Mouse (Mus musculus) ES-E14 (cell line): ENCODE data around the gene Magi2. TPM values are rescaled to one million over a fixed set of nuclear protein-coding genes. Genes with fewer than 3 reads are reported as not detected.

ENCODE experiments used
- DNase-seq: peaks from one replicate; pipeline ENCODE4 v3.0.0-alpha.2; 2013; ENCODE audit warnings: low read depth, low spot score
- H3K27ac ChIP-seq: 2 replicates; pipeline ENCODE4 v1.5.1; 2012; ENCODE audit warnings: low read depth, mild to moderate bottlenecking, low read length, moderate library complexity, mixed read lengths; ENCODE audit not compliant: poor library complexity, insufficient read depth, severe bottlenecking
- H3K36me3 ChIP-seq: 2 replicates; pipeline ENCODE4 v1.6.1; 2012; ENCODE audit warnings: mild to moderate bottlenecking, low read length, moderate library complexity, mixed read lengths; ENCODE audit not compliant: control insufficient read depth, poor library complexity, insufficient read depth, severe bottlenecking
- H3K4me1 ChIP-seq, 2 experiments: fragments of 150-350 bp in 1 of 2; sonication (generic) in 1 of 2; 2 replicates each; pipeline ENCODE4 v1.6.1; 2012; ENCODE audit warnings: low read length in 2 of 2, mild to moderate bottlenecking in 1 of 2, mixed read lengths in 1 of 2; ENCODE audit not compliant: control insufficient read depth in 2 of 2, insufficient read depth in 2 of 2, poor library complexity in 1 of 2
- H3K4me3 ChIP-seq, 2 experiments: fragments of 150-350 bp in 1 of 2; sonication (generic) in 1 of 2; 2 replicates each; pipeline ENCODE4 v1.5.1; 2012; ENCODE audit warnings: low read length in 2 of 2, low read depth in 1 of 2, mild to moderate bottlenecking in 1 of 2, mixed read lengths in 1 of 2; ENCODE audit not compliant: insufficient read depth in 1 of 2, poor library complexity in 1 of 2, severe bottlenecking in 1 of 2
- H3K9ac ChIP-seq: 2 replicates; pipeline ENCODE4 v1.6.1; 2012; ENCODE audit warnings: low read depth, mild to moderate bottlenecking, low read length, mixed read lengths; ENCODE audit not compliant: poor library complexity, insufficient read depth, severe bottlenecking
- H3K9me3 ChIP-seq: fragments of 150-350 bp; sonication (generic); 2 replicates; pipeline ENCODE4 v1.6.1; 2012; ENCODE audit warnings: low read depth, mild to moderate bottlenecking, low read length; ENCODE audit not compliant: control insufficient read depth, insufficient read depth
- CHD2 ChIP-seq: IDR thresholded peaks from 2 replicates; pipeline ENCODE4 v1.6.1; 2014; ENCODE audit warnings: mild to moderate bottlenecking, low read depth, low read length, inconsistent platforms
- HCFC1 ChIP-seq: IDR thresholded peaks from 2 replicates; pipeline ENCODE4 v1.6.1; 2012; ENCODE audit warnings: low read length, inconsistent platforms, borderline replicate concordance; ENCODE audit not compliant: insufficient read depth
- MAFK ChIP-seq: IDR thresholded peaks from 2 replicates; pipeline ENCODE4 v1.6.1; 2014; ENCODE audit warnings: mild to moderate bottlenecking, low read depth, low read length, inconsistent platforms; ENCODE audit not compliant: insufficient read depth
- ZC3H11A ChIP-seq: IDR thresholded peaks from 2 replicates; pipeline ENCODE4 v1.6.1; 2012; ENCODE audit warnings: low read depth, mild to moderate bottlenecking, inconsistent platforms, low read length, borderline replicate concordance
- ZNF384 ChIP-seq: IDR thresholded peaks from 2 replicates; pipeline ENCODE4 v1.6.1; 2012; ENCODE audit warnings: low read depth, low read length, inconsistent platforms
- in situ Hi-C, 2 experiments: fragments of 600-800 bp; cut with MboI; formaldehyde crosslinking; loops; one replicate each; pipeline ENCODE4 v1.15.1; 2025; ENCODE audit warnings: low sequenced_read_pairs in 2 of 2, inconsistent platforms in 1 of 2; ENCODE audit not compliant: unreplicated experiment in 2 of 2
- total RNA-seq: library from RNA; depleted of rRNA; stranded (reverse); fragments of 300-350 nt; gene quantifications from 2 replicates; pipeline ENCODE4 v1.2.3, GENCODE M21; 2012

The Magi2 gene
- total RNA-seq, 1 experiment = 0.85 TPM

GRCm38 (mm10) chr5:19611788-19612187 is 385.0 kb downstream of the Magi2 start:
- no peaks in the 10 kb centered on the region for H3K36me3 ChIP-seq

DNA sequence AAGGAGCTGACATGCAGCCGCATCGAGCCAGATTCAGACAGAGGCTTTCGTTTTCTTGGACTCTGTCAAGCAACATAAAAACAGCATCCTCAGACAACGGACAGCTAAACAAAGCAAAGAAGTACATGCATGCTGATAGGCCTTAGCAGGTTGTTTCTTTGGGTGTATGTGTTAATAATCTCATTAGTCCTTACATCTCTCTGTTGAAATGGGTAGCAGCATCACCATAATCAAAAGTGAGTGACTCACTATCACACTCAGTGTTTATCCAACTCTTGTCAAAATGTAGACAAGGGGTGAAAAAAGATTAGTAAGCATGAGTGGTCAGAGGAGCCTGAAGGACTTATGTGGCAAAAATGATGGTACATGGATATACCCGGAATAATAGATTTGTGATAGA is 394.8 kb downstream of the Magi2 start:
- no peak for DNase-seq
- in situ Hi-C loops = no loop called here
- Histone ChIP-seq H3K4me3 (no peak overlapping the region), H3K9me3 (no peaks in the 10 kb centered on the region), H3K4me1 (no peaks in the 10 kb centered on the region), H3K27ac (no peak overlapping the region), H3K36me3 (no peaks in the 10 kb centered on the region), H3K9ac (no peak overlapping the region)
- TF ChIP-seq ZC3H11A (no peak), MAFK (no peak), ZNF384 (no peak), CHD2 (no peak), HCFC1 (no peak)

More at GRCm38 (mm10) chr5:19611788-19612187, 385.0 kb downstream of the Magi2 start:
- DNase-seq = no peak
- TF ChIP-seq CHD2 (no peak), ZC3H11A (no peak), MAFK (no peak), ZNF384 (no peak), HCFC1 (no peak)
- Histone ChIP-seq H3K9me3 (no peaks in the 10 kb centered on the region), H3K4me3 (no peak overlapping the region), H3K4me1 (no peaks in the 10 kb centered on the region), H3K9ac (no peak overlapping the region), H3K27ac (no peak overlapping the region)
- in situ Hi-C loops = no loop called here

DNA sequence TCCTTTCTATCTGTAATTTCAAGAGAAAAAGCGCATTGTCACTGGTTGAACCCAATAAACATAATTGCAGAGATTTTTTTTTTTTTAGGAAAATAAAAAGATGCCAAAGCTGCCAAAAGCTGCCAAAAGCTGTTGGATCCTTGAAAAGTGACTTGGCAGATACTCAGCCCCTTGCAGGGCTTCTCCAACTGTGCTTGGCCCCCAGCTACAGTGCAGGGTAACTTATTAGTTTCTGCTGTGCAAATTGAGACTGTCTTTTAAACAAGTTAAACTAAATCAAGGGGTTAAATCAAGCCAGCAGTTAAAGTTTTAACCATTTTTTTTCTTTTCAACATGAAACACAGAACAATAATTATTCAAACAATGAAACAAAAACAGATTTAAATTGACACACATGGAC is 407.1 kb downstream of the Magi2 start:
- in situ Hi-C loops = no loop called here
- TF ChIP-seq CHD2 = no peak
- TF ChIP-seq HCFC1 = no peak
- no peak for TF ChIP-seq MAFK
- TF ChIP-seq ZNF384 = no peak
- TF ChIP-seq ZC3H11A = no peak
- no peaks in the 10 kb centered on the region for H3K9me3 ChIP-seq

DNA sequence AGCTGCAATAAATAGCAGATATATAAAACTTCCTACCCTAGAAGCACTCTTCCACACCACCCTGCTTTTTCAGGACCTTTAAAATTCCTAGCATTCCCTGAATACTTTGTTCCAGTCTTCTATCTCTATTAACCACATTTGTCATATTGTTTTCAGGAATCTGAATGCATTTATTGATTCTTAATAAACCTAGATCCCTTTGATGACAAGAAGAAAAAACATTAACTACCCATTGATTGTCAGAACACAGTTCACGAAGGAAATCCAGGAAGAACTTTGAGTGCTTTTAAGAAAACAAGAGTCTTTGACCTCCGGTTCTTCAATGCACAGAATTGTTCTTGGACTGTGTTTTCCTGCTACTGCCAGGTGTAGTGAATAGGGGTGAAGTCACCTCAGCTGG is 411.0 kb downstream of the Magi2 start:
- in situ Hi-C loops = no loop called here
- H3K27ac ChIP-seq = no peak overlapping the region
- no peaks in the 10 kb centered on the region for H3K36me3 ChIP-seq
- TF ChIP-seq MAFK (no peak), ZC3H11A (no peak), CHD2 (no peak), HCFC1 (no peak), ZNF384 (no peak)
- H3K4me1 ChIP-seq = no peaks in the 10 kb centered on the region
- H3K9ac ChIP-seq = no peak overlapping the region
- no peaks in the 10 kb centered on the region for H3K9me3 ChIP-seq
- H3K4me3 ChIP-seq = no peak overlapping the region
- DNase-seq = no peak

More for the DNA sequence above, 407.1 kb downstream of the Magi2 start:
- H3K4me3 ChIP-seq = no peak overlapping the region
- no peak overlapping the region for H3K9ac ChIP-seq
- H3K4me1 ChIP-seq = no peaks in the 10 kb centered on the region
- no peak for DNase-seq
- no peaks in the 10 kb centered on the region for H3K36me3 ChIP-seq
- no peak overlapping the region for H3K27ac ChIP-seq

DNA sequence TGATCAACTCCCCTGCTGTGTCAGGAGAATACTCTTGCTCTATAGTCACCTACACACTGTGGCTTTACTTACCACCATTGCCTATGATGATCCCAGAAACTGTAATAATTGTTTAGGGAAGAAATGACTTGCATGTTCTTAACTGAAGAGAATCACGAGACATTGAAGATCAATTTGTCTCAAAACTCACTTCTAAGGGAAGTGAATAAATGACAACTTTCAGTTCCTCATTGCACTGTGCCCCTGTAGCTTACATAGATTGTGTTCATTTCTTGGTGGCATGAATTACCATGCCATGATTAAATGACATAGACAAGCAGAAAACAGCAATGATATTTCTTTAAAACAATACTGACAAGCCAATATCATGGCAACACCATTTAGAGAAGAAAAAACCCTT is 429.1 kb downstream of the Magi2 start:
- Histone ChIP-seq H3K9me3 (no peaks in the 10 kb centered on the region), H3K9ac (no peak overlapping the region), H3K4me1 (no peaks in the 10 kb centered on the region), H3K36me3 (no peaks in the 10 kb centered on the region), H3K4me3 (no peak overlapping the region), H3K27ac (no peak overlapping the region)
- TF ChIP-seq HCFC1 (no peak), ZNF384 (no peak), ZC3H11A (no peak), MAFK (no peak), CHD2 (no peak)
- in situ Hi-C loops = no loop called here
- DNase-seq = no peak
